Mouse (Mus musculus) brain, embryonic 14.5 days (tissue): ENCODE measurements around the gene Mea1.

ENCODE experiments used
- CTCF ChIP-seq: fragments of 200-500 bp; IDR thresholded peaks from 2 replicates; pipeline ENCODE4 v1.5.1; 2012; ENCODE audit warnings: inconsistent platforms, mild to moderate bottlenecking, moderate library complexity, borderline replicate concordance; ENCODE audit not compliant: insufficient read depth, insufficient read length; ENCODE audit errors: extremely low read depth
- POLR2A ChIP-seq: fragments of 200-500 bp; IDR thresholded peaks from 2 replicates; pipeline ENCODE4 v1.6.1; 2012; ENCODE audit warnings: mild to moderate bottlenecking, inconsistent platforms, borderline replicate concordance; ENCODE audit not compliant: poor library complexity, insufficient read depth, insufficient read length, severe bottlenecking; ENCODE audit errors: extremely low read depth

- TF ChIP-seq CTCF (peak; percentile 57; the same call in 1 of the 2 replicates), POLR2A (no peak)
Observed at GRCm38 (mm10) chr17:46725273-46725672, 46.7 kb downstream of the Mea1 start.
